Mouse (Mus musculus) hindbrain, embryonic 14.5 days (tissue): Measurements from ENCODE around the gene Slc26a3. TPM values are rescaled to one million over a fixed set of nuclear protein-coding genes. Genes with fewer than 3 reads are reported as not detected.

Experiments
- ATAC-seq: fragments of 200-750 bp; cut with Nextera tagmentation; 2 replicates; pipeline ENCODE4 v1.8.0; 2017; ENCODE audit warnings: moderate number of reproducible peaks, mild to moderate bottlenecking, moderate TSS enrichment, moderate library complexity; ENCODE audit not compliant: low FRiP score
- DNase-seq: peaks from one replicate; pipeline ENCODE4 v3.0.0-alpha.2; 2015; ENCODE audit warnings: low spot score
- H3K27ac ChIP-seq: fragments of 300-500 bp; sonication (generic); 2 replicates; pipeline ENCODE4 v1.5.1; 2014; ENCODE audit warnings: mild to moderate bottlenecking, moderate library complexity
- H3K27me3 ChIP-seq: fragments of 300-500 bp; sonication (generic); 2 replicates; pipeline ENCODE4 v1.6.1; 2014; ENCODE audit warnings: mild to moderate bottlenecking, low read length, mixed read lengths; ENCODE audit not compliant: control insufficient read depth, insufficient read depth
- H3K36me3 ChIP-seq: fragments of 300-500 bp; sonication (generic); replicated peaks from 2 replicates; pipeline ENCODE4 v1.6.1; 2014; ENCODE audit not compliant: control insufficient read depth, insufficient read depth
- H3K4me1 ChIP-seq: fragments of 300-500 bp; sonication (generic); replicated peaks from 2 replicates; pipeline ENCODE4 v1.6.1; 2014; ENCODE audit warnings: antibody characterized with exemption, low read length, mixed read lengths; ENCODE audit not compliant: control insufficient read depth, insufficient read depth
- H3K4me2 ChIP-seq: fragments of 300-500 bp; sonication (generic); replicated peaks from 2 replicates; pipeline ENCODE4 v1.6.1; 2014; ENCODE audit warnings: mild to moderate bottlenecking, moderate library complexity
- H3K4me3 ChIP-seq: fragments of 300-500 bp; sonication (generic); replicated peaks from 2 replicates; pipeline ENCODE4 v1.5.1; 2014; ENCODE audit warnings: mild to moderate bottlenecking, low read length
- H3K9ac ChIP-seq: fragments of 300-500 bp; sonication (generic); 2 replicates; pipeline ENCODE4 v1.6.1; 2014
- H3K9me3 ChIP-seq: fragments of 300-500 bp; sonication (generic); 2 replicates; pipeline ENCODE4 v1.6.1; 2016; ENCODE audit warnings: low read length; ENCODE audit not compliant: control insufficient read depth
- WGBS: fragments of 180-500 bp; shearing (Covaris S2); extraction: QIAGEN DNeasy Blood & Tissue Kit; methylation state at CpG from one replicate; pipeline ENCODE4 v1.1.7; 2014; 5-methylcytosine and 5-hydroxymethylcytosine counted together
- polyA plus RNA-seq: library from polyadenylated mRNA; unstranded; fragments of >200 nt; fragmentation: Nextera tagmentation; extraction: Ambion mirVana; gene quantifications from 2 replicates; pipeline ENCODE4 v1.2.1, GENCODE M21; 2014

The Slc26a3 gene
- polyA plus RNA-seq, 1 experiment from 2014 or later = not detected

DNA sequence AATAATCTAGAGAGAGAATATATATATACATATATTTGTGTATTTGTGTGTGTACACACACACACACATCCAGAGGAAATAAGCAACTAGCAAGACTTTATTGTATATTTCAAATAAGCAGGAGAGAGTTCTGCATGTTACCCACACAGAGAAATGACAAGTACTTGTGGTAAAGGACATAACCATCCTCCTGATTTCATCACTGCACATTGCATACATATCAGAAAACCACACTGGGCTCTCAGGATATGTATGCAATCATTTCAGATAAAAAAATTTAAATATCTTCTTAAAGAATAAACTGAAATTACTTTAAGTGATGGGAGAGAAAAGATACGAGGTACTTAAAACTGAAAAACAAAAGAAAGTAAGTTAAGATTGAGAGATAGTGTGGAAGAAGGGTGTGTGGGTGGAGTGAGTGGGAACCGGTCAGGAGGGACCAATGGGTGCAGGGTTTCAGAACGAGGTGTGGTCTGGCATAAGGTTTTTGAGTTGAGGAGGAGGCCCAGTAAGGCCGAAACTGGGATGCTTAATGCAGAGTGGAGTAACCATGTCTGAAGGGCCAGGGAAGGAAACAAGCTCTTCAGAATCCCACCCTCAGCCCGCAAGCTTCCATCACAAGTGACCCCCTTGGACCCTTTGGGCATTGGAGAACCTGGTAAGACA lies 14.0 kb downstream of the Slc26a3 start:
- H3K27me3 ChIP-seq = no peaks in the 10 kb centered on the region
- no peak overlapping the region for H3K4me2 ChIP-seq
- no peak overlapping the region for H3K4me3 ChIP-seq
- 81% methylated on average over 5 of the region's 5 CpGs for WGBS
- no peaks in the 10 kb centered on the region for H3K4me1 ChIP-seq
- no peak for ATAC-seq
- no peak for DNase-seq
- no peak overlapping the region for H3K9ac ChIP-seq
- H3K9me3 ChIP-seq = no peaks in the 10 kb centered on the region
- H3K36me3 ChIP-seq = no peaks in the 10 kb centered on the region
- no peak overlapping the region for H3K27ac ChIP-seq

DNA sequence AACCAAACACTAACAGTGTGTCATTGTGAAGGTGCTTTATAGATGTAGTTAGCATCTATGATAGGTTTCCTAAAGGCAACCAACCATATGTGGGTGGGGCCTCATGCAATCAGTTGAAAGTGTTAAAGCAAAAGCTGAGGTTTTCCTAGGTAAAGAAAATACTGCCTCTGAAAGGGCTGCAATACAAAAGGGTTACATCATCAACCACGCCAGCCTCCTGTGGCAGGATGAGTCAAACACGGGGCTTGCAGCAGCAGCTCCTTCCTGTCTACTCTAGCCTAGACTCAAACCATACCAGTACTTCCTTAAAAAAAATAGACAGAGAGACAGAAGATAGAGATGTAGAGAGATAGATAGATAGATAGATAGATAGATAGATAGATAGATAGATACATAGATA lies 25.3 kb downstream of the Slc26a3 start:
- ATAC-seq (no peak), DNase-seq (no peak)
- H3K4me2 ChIP-seq = no peak overlapping the region
- no peaks in the 10 kb centered on the region for H3K4me1 ChIP-seq
- no peaks in the 10 kb centered on the region for H3K9me3 ChIP-seq
- WGBS = 71% methylated on average over 2 of the region's 2 CpGs
- no peaks in the 10 kb centered on the region for H3K27me3 ChIP-seq
- H3K9ac ChIP-seq = no peak overlapping the region
- no peak overlapping the region for H3K27ac ChIP-seq
- H3K36me3 ChIP-seq = no peaks in the 10 kb centered on the region
- H3K4me3 ChIP-seq = no peak overlapping the region

- Histone ChIP-seq H3K9ac (no peak overlapping the region), H3K36me3 (no peaks in the 10 kb centered on the region), H3K4me2 (no peak overlapping the region), H3K27ac (no peak overlapping the region), H3K4me1 (no peaks in the 10 kb centered on the region), H3K27me3 (no peaks in the 10 kb centered on the region), H3K4me3 (no peak overlapping the region), H3K9me3 (no peaks in the 10 kb centered on the region)
- WGBS = 84% methylated on average over 3 of the region's 3 CpGs
- DNase-seq = no peak
- no peak for ATAC-seq
These were observed 31.4 kb downstream of the Slc26a3 start for GRCm38 (mm10) chr12:31421901-31422574.

GRCm38 (mm10) chr12:31437791-31438190 lies 47.1 kb downstream of the Slc26a3 start:
- H3K4me3 ChIP-seq = no peak overlapping the region
- no peaks in the 10 kb centered on the region for H3K9me3 ChIP-seq
- H3K4me2 ChIP-seq = no peak overlapping the region
- no peak overlapping the region for H3K27ac ChIP-seq
- no peaks in the 10 kb centered on the region for H3K4me1 ChIP-seq
- H3K9ac ChIP-seq = no peak overlapping the region
- no peaks in the 10 kb centered on the region for H3K36me3 ChIP-seq
- DNase-seq (no peak), ATAC-seq (no peak)
- no peaks in the 10 kb centered on the region for H3K27me3 ChIP-seq
- whole genome bisulfite sequencing = 81% methylated on average over 6 of the region's 6 CpGs

DNA sequence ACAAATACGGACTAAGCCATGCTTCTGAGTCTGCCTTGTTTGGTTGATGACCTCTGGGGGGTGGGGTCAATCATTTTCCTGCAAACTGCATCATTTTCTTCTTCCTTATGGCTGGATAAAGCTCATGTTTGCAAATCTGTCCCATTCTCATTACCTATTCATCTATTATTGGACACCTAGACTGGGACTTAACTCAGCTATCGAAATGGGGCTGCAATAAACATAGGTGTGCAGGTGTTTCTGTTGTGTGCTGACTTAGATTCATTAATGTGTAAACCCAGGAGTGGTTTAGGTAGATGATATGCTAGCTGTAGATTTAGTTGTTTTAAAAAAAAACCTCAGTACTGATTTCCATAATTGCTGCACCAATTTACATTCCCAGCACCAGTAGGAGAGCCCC lies 48.9 kb downstream of the Slc26a3 start:
- Histone ChIP-seq H3K27me3 (no peaks in the 10 kb centered on the region), H3K4me3 (no peak overlapping the region), H3K27ac (no peak overlapping the region), H3K4me1 (peaks cover 6% of the 10 kb centered on the region; the same call in 1 of the 2 replicates), H3K36me3 (no peaks in the 10 kb centered on the region), H3K4me2 (no peak overlapping the region), H3K9ac (no peak overlapping the region), H3K9me3 (no peaks in the 10 kb centered on the region)
- DNase-seq = no peak
- no peak for ATAC-seq
- WGBS = 84% methylated on average over 2 of the region's 2 CpGs

DNA sequence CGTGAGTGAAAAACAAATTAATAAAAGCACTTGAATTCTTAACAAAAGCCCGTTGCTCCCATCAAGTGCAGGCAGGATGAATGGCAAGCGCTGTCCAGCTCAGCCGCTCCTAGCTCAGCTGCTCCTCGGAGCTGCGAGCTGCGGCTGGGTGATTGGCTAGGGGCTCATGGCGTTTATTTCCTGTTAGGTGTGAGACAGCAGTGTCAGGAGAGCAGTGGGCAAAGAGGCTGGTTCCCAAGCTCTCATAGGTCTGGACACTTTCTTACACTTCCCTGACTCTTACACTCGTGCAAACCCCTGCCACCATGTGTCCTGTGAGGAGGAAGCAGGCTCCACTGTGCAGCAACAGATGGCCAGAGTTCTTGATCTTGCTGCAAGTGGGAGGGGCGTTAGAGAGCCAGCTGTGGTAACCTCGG lies 53.5 kb downstream of the Slc26a3 start:
- no peaks in the 10 kb centered on the region for H3K27me3 ChIP-seq
- H3K9ac ChIP-seq = 0 out of 2 replicates have a peak overlapping the region, but pooled peaks have one; percentile 28
- peak overlapping the region; percentile 56 for H3K4me2 ChIP-seq
- 2% methylated on average over 11 of the region's 11 CpGs for WGBS
- ATAC-seq (peak; percentile 68; the same call in 1 of the 2 replicates), DNase-seq (peak; percentile 35)
- no peaks in the 10 kb centered on the region for H3K36me3 ChIP-seq
- no peak overlapping the region for H3K27ac ChIP-seq
- H3K4me1 ChIP-seq = peaks cover 6% of the 10 kb centered on the region; the same call in 1 of the 2 replicates
- H3K9me3 ChIP-seq = no peaks in the 10 kb centered on the region
- H3K4me3 ChIP-seq = peak overlapping the region; percentile 19

GRCm38 (mm10) chr12:31444827-31445226 lies 54.2 kb downstream of the Slc26a3 start:
- Histone ChIP-seq H3K9me3 (no peaks in the 10 kb centered on the region), H3K4me3 (no peak overlapping the region), H3K4me2 (0 out of 2 replicates have a peak overlapping the region, but pooled peaks have one; percentile 56), H3K27me3 (no peaks in the 10 kb centered on the region), H3K9ac (no peak overlapping the region), H3K36me3 (no peaks in the 10 kb centered on the region), H3K4me1 (peaks cover 6% of the 10 kb centered on the region; the same call in 1 of the 2 replicates), H3K27ac (no peak overlapping the region)
- ATAC-seq (no peak), DNase-seq (no peak)
- 65% methylated on average over 6 of the region's 6 CpGs for WGBS

DNA sequence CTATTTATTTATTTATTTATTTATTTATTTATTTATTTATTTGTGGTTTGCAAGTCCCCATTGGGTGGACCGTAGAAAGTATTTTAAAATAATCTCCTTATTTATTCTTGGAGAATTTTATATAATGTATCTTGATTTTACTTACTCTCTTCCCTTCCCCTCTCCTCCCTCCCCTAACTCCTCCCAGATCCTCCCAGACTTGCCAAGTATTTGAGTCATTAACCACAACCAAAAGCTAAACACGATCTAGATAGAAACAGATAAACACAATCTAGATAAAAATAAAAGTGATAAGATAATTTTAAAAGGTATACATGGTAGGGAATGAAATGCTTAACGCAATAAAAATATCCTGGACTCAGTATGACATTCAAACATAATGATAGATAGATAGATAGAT lies 58.7 kb downstream of the Slc26a3 start:
- H3K9me3 ChIP-seq = no peaks in the 10 kb centered on the region
- WGBS = 92% methylated on average over 3 of the region's 3 CpGs
- ATAC-seq (no peak), DNase-seq (no peak)
- no peaks in the 10 kb centered on the region for H3K36me3 ChIP-seq
- H3K27ac ChIP-seq = no peak overlapping the region
- peaks cover under 1% of the 10 kb centered on the region; the same call in 1 of the 2 replicates for H3K4me1 ChIP-seq
- no peak overlapping the region for H3K4me3 ChIP-seq
- H3K27me3 ChIP-seq = no peaks in the 10 kb centered on the region
- no peak overlapping the region for H3K4me2 ChIP-seq
- H3K9ac ChIP-seq = no peak overlapping the region

DNA sequence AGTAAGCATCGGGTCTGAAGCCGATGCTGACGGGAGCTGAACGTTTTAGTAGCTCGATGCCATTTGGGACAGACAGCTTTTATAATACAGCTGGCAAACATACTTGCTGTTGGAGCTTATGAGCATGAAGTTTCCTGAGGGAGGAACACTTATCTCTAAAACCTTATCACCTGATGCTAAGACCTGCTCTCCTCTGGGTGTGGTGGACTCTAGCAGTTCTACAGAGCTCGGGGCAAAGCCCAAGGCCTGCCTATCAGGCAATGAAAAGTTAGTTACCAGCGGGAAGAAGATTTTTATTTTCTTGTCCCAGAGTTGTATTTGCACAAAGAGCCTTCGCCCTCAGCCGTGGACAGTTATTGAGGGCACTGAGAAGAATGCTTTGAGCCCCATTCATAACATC lies 65.6 kb downstream of the Slc26a3 start:
- no peak for DNase-seq
- Histone ChIP-seq H3K9me3 (no peaks in the 10 kb centered on the region), H3K27ac (no peak overlapping the region), H3K4me3 (no peak overlapping the region), H3K36me3 (no peaks in the 10 kb centered on the region), H3K4me2 (no peak overlapping the region), H3K4me1 (no peaks in the 10 kb centered on the region), H3K9ac (no peak overlapping the region), H3K27me3 (no peaks in the 10 kb centered on the region)
- ATAC-seq = no peak
- 90% methylated on average over 9 of the region's 9 CpGs for WGBS
